Mouse (Mus musculus): Measurements from ENCODE around the gene Olfr411. TPM values are rescaled to one million over a fixed set of nuclear protein-coding genes. Genes with fewer than 3 reads are reported as not detected.

Gene Olfr411
- polyA plus RNA-seq (2017; shearing (Covaris generic)), result not detected

DNA sequence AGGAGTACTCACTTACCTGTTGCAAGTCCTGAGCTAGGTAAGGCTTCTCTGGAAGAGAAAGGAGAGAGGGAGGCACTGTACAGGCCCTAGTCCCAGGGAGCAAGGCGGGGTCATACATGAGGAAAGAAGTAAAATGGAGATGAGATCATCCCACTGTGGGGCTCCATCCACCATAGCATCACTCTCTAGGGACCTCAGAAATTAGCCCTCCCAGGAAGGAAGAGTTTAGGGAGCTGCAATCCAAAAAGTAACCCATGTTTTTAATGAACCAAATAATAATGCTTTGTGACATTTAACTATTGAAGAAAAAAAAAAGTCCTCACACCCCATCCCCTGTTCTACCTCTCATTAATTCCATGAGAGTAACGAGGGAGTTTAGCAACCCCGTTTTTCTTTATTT lies at the start of gene Olfr411:
TSS of gene Olfr411 (minus strand) at position 101 of the 400 bp plus-strand sequence.

DNA sequence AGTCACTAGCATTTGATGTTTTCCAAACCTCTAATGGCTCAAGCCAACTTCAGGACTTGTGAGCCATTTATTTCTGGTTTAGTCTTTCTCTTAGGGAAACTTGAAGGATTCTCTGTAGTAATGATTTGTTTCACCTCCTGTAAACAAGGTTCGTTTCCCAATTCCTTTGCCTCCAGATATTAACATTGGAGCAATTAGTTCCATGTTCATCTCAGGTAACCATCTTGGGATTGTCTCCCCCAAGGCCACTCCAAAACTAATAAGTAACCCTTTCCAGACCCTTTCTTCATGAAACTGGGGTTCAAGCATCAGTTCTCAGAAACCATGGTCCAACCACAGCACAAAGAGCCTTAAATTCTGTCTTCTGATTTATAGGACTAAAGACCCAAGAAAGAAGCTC lies 9.3 kb upstream of the Olfr411 start, which contains the start of gene Olfr412:
TSS of gene Olfr412 (plus strand) at position 301 of the 400 bp plus-strand sequence.

GRCm38 (mm10) chr11:74337931-74338330 lies 14.5 kb downstream of the Olfr411 start, which contains the start of gene Olfr410:
Gene Olfr410, minus strand, starts transcription at chr11:74338031.

Other genes starting within 250 kb of the Olfr411 start
- not detected for gene Olfr401, start 238.9 kb downstream of the Olfr411 start, polyA plus RNA-seq (2017; shearing (Covaris generic))
- gene Olfr402, start 199.1 kb downstream of the Olfr411 start, polyA plus RNA-seq (2017; shearing (Covaris generic)), result not detected
- gene Olfr403, start 166.4 kb downstream of the Olfr411 start, polyA plus RNA-seq (2017; shearing (Covaris generic)), result 0.05 TPM
- gene Olfr43, start 141.3 kb downstream of the Olfr411 start, polyA plus RNA-seq (2017; shearing (Covaris generic)), result not detected
- gene Olfr406, start 92.8 kb downstream of the Olfr411 start, polyA plus RNA-seq (2017; shearing (Covaris generic)), result not detected
- not detected for gene Olfr59, start 68.9 kb downstream of the Olfr411 start, polyA plus RNA-seq (2017; shearing (Covaris generic))
- not detected for gene Olfr410, start 14.6 kb downstream of the Olfr411 start, polyA plus RNA-seq (2017; shearing (Covaris generic))
- gene Olfr412, start 9.4 kb upstream of the Olfr411 start, polyA plus RNA-seq (2017; shearing (Covaris generic)), result not detected

Measured in CD4-positive, CD25-positive, alpha-beta regulatory T cell (primary cell).